Mouse (Mus musculus): ENCODE results near the gene Lrsam1. TPM values are rescaled to one million over a fixed set of nuclear protein-coding genes. Genes with fewer than 3 reads are reported as not detected.
"Not testable (repeated sequence)": the region's sequence is repeated elsewhere in the genome, so short reads cannot be mapped to it uniquely, and the experiment has no call there.

Lrsam1 gene
- polyA plus RNA-seq (2015; fragmentation: Nextera tagmentation; extraction: Ambion mirVana) = 18.1 and 21.1 TPM in 2 replicates

- Histone ChIP-seq H3K4me2 (replicated peaks) (peak within 1 kb of the TSS; percentile 98), H3K9ac (replicated peaks) (peak within 1 kb of the TSS; percentile 95), H3K27me3 (no peaks in the 10 kb centered on the region), H3K9me3 (no peaks in the 10 kb centered on the region), H3K4me1 (replicated peaks) (peaks cover 45% of the 10 kb centered on the region), H3K4me3 (replicated peaks) (peak within 1 kb of the TSS; percentile 85), H3K36me3 (peaks cover 36% of the 10 kb centered on the region), H3K27ac (peak within 1 kb of the TSS; percentile 79)
- ATAC-seq = peak; percentile 94
- 2% methylated on average over 55 of the region's 55 CpGs for WGBS
These were observed at the start of gene Lrsam1, which contains the start of gene Rpl12 for GRCm38 (mm10) chr2:32961192-32961995. TSS of gene Lrsam1 (minus strand) at chr2:32961614. TSS of gene Rpl12 (plus strand) at chr2:32961559.

DNA sequence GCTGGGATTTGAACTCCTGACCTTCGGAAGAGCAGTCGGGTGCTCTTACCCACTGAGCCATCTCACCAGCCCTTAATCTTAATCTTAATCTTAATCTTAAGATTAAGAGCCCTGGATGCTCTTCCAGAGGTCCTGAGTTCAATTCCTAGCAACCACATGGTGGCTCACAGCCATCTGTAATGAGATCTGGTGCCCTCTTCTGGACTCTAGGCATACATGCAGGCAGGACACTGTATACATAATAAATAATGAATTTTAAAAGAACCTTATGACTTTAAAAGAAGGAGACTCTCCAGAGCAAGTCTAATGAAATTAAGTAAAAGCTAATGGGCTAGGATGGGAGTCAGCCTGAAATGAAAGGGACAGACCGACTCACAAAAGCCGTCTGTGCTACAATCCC, 47.6 kb upstream of the Lrsam1 start:
- H3K9ac ChIP-seq (replicated peaks); H3K4me3 ChIP-seq (replicated peaks); H3K9me3 ChIP-seq; H3K4me1 ChIP-seq (replicated peaks); H3K27ac ChIP-seq; H3K27me3 ChIP-seq; ATAC-seq; H3K4me2 ChIP-seq (replicated peaks): not testable (repeated sequence)
- peaks cover 18% of the 10 kb centered on the region; the same call in 1 of the 2 replicates for H3K36me3 ChIP-seq
- 90% methylated on average over 4 of the region's 4 CpGs for WGBS

- no peak for ATAC-seq
- H3K9me3 ChIP-seq = no peaks in the 10 kb centered on the region
- WGBS = 82% methylated on average over 5 of the region's 5 CpGs
- H3K36me3 ChIP-seq = peaks cover 27% of the 10 kb centered on the region; the same call in 1 of the 2 replicates
- no peaks in the 10 kb centered on the region for H3K27me3 ChIP-seq
- no peak overlapping the region for H3K9ac ChIP-seq (replicated peaks)
- H3K4me1 ChIP-seq (replicated peaks) = no peaks in the 10 kb centered on the region
- H3K4me3 ChIP-seq (replicated peaks) = no peak overlapping the region
- H3K27ac ChIP-seq = no peak overlapping the region
- no peak overlapping the region for H3K4me2 ChIP-seq (replicated peaks)
These were observed 43.6 kb upstream of the Lrsam1 start for GRCm38 (mm10) chr2:33005041-33005440.

DNA sequence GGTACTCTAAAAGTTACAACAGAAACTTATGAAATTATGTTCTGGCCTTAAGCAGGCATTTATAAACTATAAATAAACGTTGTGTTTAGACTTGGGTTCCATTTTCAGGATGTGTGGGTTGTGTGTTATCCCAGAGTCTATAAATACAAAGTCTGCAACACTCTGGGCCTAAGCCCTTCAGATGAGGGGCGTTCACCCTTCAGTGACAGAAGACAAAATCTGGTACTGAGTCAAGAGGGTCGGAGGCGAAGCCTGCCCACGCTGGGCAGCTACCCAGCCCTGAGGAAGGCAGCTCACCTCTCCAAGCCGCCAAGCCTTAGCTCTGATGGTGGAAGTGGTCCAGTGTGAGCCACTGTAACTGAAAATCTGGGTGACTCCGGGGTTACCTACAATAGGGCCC, 40.7 kb upstream of the Lrsam1 start:
- Histone ChIP-seq H3K27ac (no peak overlapping the region), H3K4me3 (replicated peaks) (no peak overlapping the region), H3K36me3 (peaks cover 27% of the 10 kb centered on the region; the same call in 1 of the 2 replicates), H3K9me3 (no peaks in the 10 kb centered on the region), H3K4me1 (replicated peaks) (no peaks in the 10 kb centered on the region), H3K9ac (replicated peaks) (no peak overlapping the region), H3K4me2 (replicated peaks) (no peak overlapping the region), H3K27me3 (no peaks in the 10 kb centered on the region)
- ATAC-seq = no peak
- WGBS = 85% methylated on average over 7 of the region's 7 CpGs

GRCm38 (mm10) chr2:32999752-33000151, 38.3 kb upstream of the Lrsam1 start:
- Histone ChIP-seq H3K4me1 (replicated peaks) (no peaks in the 10 kb centered on the region), H3K36me3 (0 out of 2 replicates have a peak, but pooled peaks cover 12% of the 10 kb centered on the region), H3K9me3 (no peaks in the 10 kb centered on the region), H3K27ac (no peak overlapping the region), H3K9ac (replicated peaks) (no peak overlapping the region), H3K4me3 (replicated peaks) (no peak overlapping the region), H3K27me3 (no peaks in the 10 kb centered on the region), H3K4me2 (replicated peaks) (no peak overlapping the region)
- ATAC-seq = no peak
- WGBS = 94% methylated on average over 2 of the region's 2 CpGs

DNA sequence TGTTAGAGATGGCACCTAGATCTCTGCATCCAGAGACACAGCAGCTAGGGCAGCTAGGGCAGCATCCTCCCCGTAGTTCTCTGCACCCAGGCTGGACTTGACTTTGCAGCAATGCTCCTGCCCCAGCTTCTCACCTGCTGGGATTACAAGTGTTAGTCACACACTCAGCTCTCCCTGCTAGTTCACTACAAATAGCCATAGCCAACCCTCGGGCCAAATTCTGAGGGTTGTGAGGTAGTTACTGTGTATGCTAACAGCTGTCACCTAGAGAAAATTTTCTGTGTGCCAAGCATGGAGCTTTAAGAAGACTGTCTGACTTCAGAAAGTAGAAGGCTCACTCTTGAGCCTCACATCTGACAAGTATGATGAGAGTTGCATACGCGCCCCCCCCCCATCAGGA, 36.4 kb upstream of the Lrsam1 start:
- ATAC-seq = no peak
- H3K4me3 ChIP-seq (replicated peaks) = no peak overlapping the region
- no peaks in the 10 kb centered on the region for H3K27me3 ChIP-seq
- H3K4me1 ChIP-seq (replicated peaks) = no peaks in the 10 kb centered on the region
- no peak overlapping the region for H3K9ac ChIP-seq (replicated peaks)
- H3K9me3 ChIP-seq = no peaks in the 10 kb centered on the region
- H3K27ac ChIP-seq = no peak overlapping the region
- H3K4me2 ChIP-seq (replicated peaks) = no peak overlapping the region
- WGBS = 85% methylated on average over 4 of the region's 4 CpGs
- H3K36me3 ChIP-seq = 0 out of 2 replicates have a peak, but pooled peaks cover 4% of the 10 kb centered on the region

GRCm38 (mm10) chr2:32997081-32997480, 35.7 kb upstream of the Lrsam1 start:
- no peak for ATAC-seq
- H3K27me3 ChIP-seq = no peaks in the 10 kb centered on the region
- H3K9me3 ChIP-seq = no peaks in the 10 kb centered on the region
- no peak overlapping the region for H3K27ac ChIP-seq
- H3K9ac ChIP-seq (replicated peaks) = no peak overlapping the region
- H3K4me3 ChIP-seq (replicated peaks) = no peak overlapping the region
- H3K4me2 ChIP-seq (replicated peaks) = no peak overlapping the region
- no peaks in the 10 kb centered on the region for H3K4me1 ChIP-seq (replicated peaks)
- H3K36me3 ChIP-seq = no peaks in the 10 kb centered on the region
- 74% methylated on average over 6 of the region's 6 CpGs for WGBS

- Histone ChIP-seq H3K9me3 (no peaks in the 10 kb centered on the region), H3K27me3 (no peaks in the 10 kb centered on the region), H3K27ac (no peak overlapping the region), H3K4me3 (replicated peaks) (no peak overlapping the region), H3K4me1 (replicated peaks) (no peaks in the 10 kb centered on the region), H3K36me3 (peaks cover 7% of the 10 kb centered on the region; the same call in 1 of the 2 replicates), H3K4me2 (replicated peaks) (no peak overlapping the region), H3K9ac (replicated peaks) (no peak overlapping the region)
- WGBS = 77% methylated on average over 6 of the region's 6 CpGs
- ATAC-seq = no peak
These were observed 30.7 kb upstream of the Lrsam1 start for GRCm38 (mm10) chr2:32992130-32992529.

GRCm38 (mm10) chr2:32990167-32990832, 28.9 kb upstream of the Lrsam1 start:
- Histone ChIP-seq H3K36me3 (peaks cover 7% of the 10 kb centered on the region; the same call in 1 of the 2 replicates), H3K4me2 (replicated peaks) (no peak overlapping the region), H3K9me3 (no peaks in the 10 kb centered on the region), H3K27me3 (no peaks in the 10 kb centered on the region), H3K27ac (no peak overlapping the region), H3K4me1 (replicated peaks) (no peaks in the 10 kb centered on the region), H3K9ac (replicated peaks) (no peak overlapping the region), H3K4me3 (replicated peaks) (no peak overlapping the region)
- ATAC-seq = no peak
- 50% methylated on average over 13 of the region's 13 CpGs for WGBS

- H3K27me3 ChIP-seq = no peaks in the 10 kb centered on the region; the same call in 1 of the 2 replicates
- H3K27ac ChIP-seq = no peak overlapping the region
- no peak overlapping the region for H3K4me2 ChIP-seq (replicated peaks)
- H3K36me3 ChIP-seq = peaks cover 7% of the 10 kb centered on the region; the same call in 1 of the 2 replicates
- no peaks in the 10 kb centered on the region for H3K4me1 ChIP-seq (replicated peaks)
- H3K9me3 ChIP-seq = no peaks in the 10 kb centered on the region
- WGBS = 79% methylated on average over 3 of the region's 3 CpGs
- ATAC-seq = no peak
- no peak overlapping the region for H3K4me3 ChIP-seq (replicated peaks)
- no peak overlapping the region for H3K9ac ChIP-seq (replicated peaks)
These were observed 28.0 kb upstream of the Lrsam1 start for GRCm38 (mm10) chr2:32989376-32989775.

DNA sequence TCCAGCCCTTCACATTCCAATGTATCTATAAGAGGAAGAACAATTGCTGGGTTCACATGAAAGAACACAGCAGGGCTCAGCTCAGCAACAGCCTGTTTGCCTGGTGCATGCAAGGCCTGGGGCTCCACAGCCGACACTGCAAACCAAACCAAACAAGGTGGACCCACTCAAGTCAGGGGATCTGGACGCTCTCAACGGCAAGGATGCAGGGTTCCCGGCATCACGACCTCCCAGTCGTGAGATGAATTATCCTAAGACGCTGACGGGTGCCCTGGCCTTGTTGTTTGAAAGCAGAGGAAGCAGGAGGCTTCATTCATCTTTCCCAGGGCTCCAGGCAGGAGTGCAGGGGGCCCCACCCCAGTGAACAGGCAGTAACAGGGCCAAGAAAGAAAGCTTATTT, 24.4 kb upstream of the Lrsam1 start:
- whole genome bisulfite sequencing = 64% methylated on average over 8 of the region's 8 CpGs
- Histone ChIP-seq H3K4me1 (replicated peaks) (peaks cover 12% of the 10 kb centered on the region), H3K9me3 (no peaks in the 10 kb centered on the region), H3K36me3 (no peaks in the 10 kb centered on the region), H3K4me3 (replicated peaks) (no peak overlapping the region), H3K9ac (replicated peaks) (no peak overlapping the region), H3K27ac (no peak overlapping the region), H3K27me3 (peaks cover 4% of the 10 kb centered on the region; the same call in 1 of the 2 replicates), H3K4me2 (replicated peaks) (no peak overlapping the region)
- ATAC-seq = no peak

- H3K4me3 ChIP-seq (replicated peaks) = no peak overlapping the region
- 56% methylated on average over 6 of the region's 6 CpGs for whole genome bisulfite sequencing
- H3K36me3 ChIP-seq = no peaks in the 10 kb centered on the region
- no peak for ATAC-seq
- no peak overlapping the region for H3K9ac ChIP-seq (replicated peaks)
- no peak overlapping the region for H3K4me2 ChIP-seq (replicated peaks)
- H3K4me1 ChIP-seq (replicated peaks) = peaks cover 18% of the 10 kb centered on the region
- H3K27me3 ChIP-seq = peaks cover 4% of the 10 kb centered on the region; the same call in 1 of the 2 replicates
- no peaks in the 10 kb centered on the region for H3K9me3 ChIP-seq
- H3K27ac ChIP-seq = no peak overlapping the region
These were observed 22.2 kb upstream of the Lrsam1 start for GRCm38 (mm10) chr2:32983617-32984016.

Data from midbrain, embryonic 13.5 days (tissue).